Mouse (Mus musculus) ES-E14 (cell line): ENCODE measurements around the gene Tmem108. TPM values are rescaled to one million over a fixed set of nuclear protein-coding genes. Genes with fewer than 3 reads are reported as not detected.

Experiments used
- DNase-seq: peaks from one replicate; pipeline ENCODE4 v3.0.0-alpha.2; 2013; ENCODE audit warnings: low read depth, low spot score
- H3K27ac ChIP-seq: 2 replicates; pipeline ENCODE4 v1.5.1; 2012; ENCODE audit warnings: low read depth, mild to moderate bottlenecking, low read length, moderate library complexity, mixed read lengths; ENCODE audit not compliant: poor library complexity, insufficient read depth, severe bottlenecking
- H3K36me3 ChIP-seq: 2 replicates; pipeline ENCODE4 v1.6.1; 2012; ENCODE audit warnings: mild to moderate bottlenecking, low read length, moderate library complexity, mixed read lengths; ENCODE audit not compliant: control insufficient read depth, poor library complexity, insufficient read depth, severe bottlenecking
- H3K4me1 ChIP-seq, 2 experiments: fragments of 150-350 bp in 1 of 2; sonication (generic) in 1 of 2; 2 replicates each; pipeline ENCODE4 v1.6.1; 2012; ENCODE audit warnings: low read length in 2 of 2, mild to moderate bottlenecking in 1 of 2, mixed read lengths in 1 of 2; ENCODE audit not compliant: control insufficient read depth in 2 of 2, insufficient read depth in 2 of 2, poor library complexity in 1 of 2
- H3K4me3 ChIP-seq, 2 experiments: fragments of 150-350 bp in 1 of 2; sonication (generic) in 1 of 2; 2 replicates each; pipeline ENCODE4 v1.5.1; 2012; ENCODE audit warnings: low read length in 2 of 2, low read depth in 1 of 2, mild to moderate bottlenecking in 1 of 2, mixed read lengths in 1 of 2; ENCODE audit not compliant: insufficient read depth in 1 of 2, poor library complexity in 1 of 2, severe bottlenecking in 1 of 2
- H3K9ac ChIP-seq: 2 replicates; pipeline ENCODE4 v1.6.1; 2012; ENCODE audit warnings: low read depth, mild to moderate bottlenecking, low read length, mixed read lengths; ENCODE audit not compliant: poor library complexity, insufficient read depth, severe bottlenecking
- H3K9me3 ChIP-seq: fragments of 150-350 bp; sonication (generic); 2 replicates; pipeline ENCODE4 v1.6.1; 2012; ENCODE audit warnings: low read depth, mild to moderate bottlenecking, low read length; ENCODE audit not compliant: control insufficient read depth, insufficient read depth
- CHD2 ChIP-seq: IDR thresholded peaks from 2 replicates; pipeline ENCODE4 v1.6.1; 2014; ENCODE audit warnings: mild to moderate bottlenecking, low read depth, low read length, inconsistent platforms
- HCFC1 ChIP-seq: IDR thresholded peaks from 2 replicates; pipeline ENCODE4 v1.6.1; 2012; ENCODE audit warnings: low read length, inconsistent platforms, borderline replicate concordance; ENCODE audit not compliant: insufficient read depth
- MAFK ChIP-seq: IDR thresholded peaks from 2 replicates; pipeline ENCODE4 v1.6.1; 2014; ENCODE audit warnings: mild to moderate bottlenecking, low read depth, low read length, inconsistent platforms; ENCODE audit not compliant: insufficient read depth
- ZC3H11A ChIP-seq: IDR thresholded peaks from 2 replicates; pipeline ENCODE4 v1.6.1; 2012; ENCODE audit warnings: low read depth, mild to moderate bottlenecking, inconsistent platforms, low read length, borderline replicate concordance
- ZNF384 ChIP-seq: IDR thresholded peaks from 2 replicates; pipeline ENCODE4 v1.6.1; 2012; ENCODE audit warnings: low read depth, low read length, inconsistent platforms
- in situ Hi-C, 2 experiments: fragments of 600-800 bp; cut with MboI; formaldehyde crosslinking; loops; one replicate each; pipeline ENCODE4 v1.15.1; 2025; ENCODE audit warnings: low sequenced_read_pairs in 2 of 2, inconsistent platforms in 1 of 2; ENCODE audit not compliant: unreplicated experiment in 2 of 2
- total RNA-seq: library from RNA; depleted of rRNA; stranded (reverse); fragments of 300-350 nt; gene quantifications from 2 replicates; pipeline ENCODE4 v1.2.3, GENCODE M21; 2012; rRNA removed

The Tmem108 gene
- total RNA-seq, 1 experiment = 3.1 TPM

GRCm38 (mm10) chr9:103443824-103444185, 317.8 kb downstream of the Tmem108 start:
- Histone ChIP-seq H3K9ac (no peak overlapping the region), H3K4me1 (no peaks in the 10 kb centered on the region), H3K36me3 (no peaks in the 10 kb centered on the region), H3K9me3 (no peaks in the 10 kb centered on the region), H3K27ac (no peak overlapping the region), H3K4me3 (no peak overlapping the region)
- no peak for DNase-seq
- in situ Hi-C loops = no loop called here
- no peak for TF ChIP-seq CHD2
- TF ChIP-seq ZC3H11A = no peak
- no peak for TF ChIP-seq HCFC1
- TF ChIP-seq ZNF384 = no peak
- no peak for TF ChIP-seq MAFK

DNA sequence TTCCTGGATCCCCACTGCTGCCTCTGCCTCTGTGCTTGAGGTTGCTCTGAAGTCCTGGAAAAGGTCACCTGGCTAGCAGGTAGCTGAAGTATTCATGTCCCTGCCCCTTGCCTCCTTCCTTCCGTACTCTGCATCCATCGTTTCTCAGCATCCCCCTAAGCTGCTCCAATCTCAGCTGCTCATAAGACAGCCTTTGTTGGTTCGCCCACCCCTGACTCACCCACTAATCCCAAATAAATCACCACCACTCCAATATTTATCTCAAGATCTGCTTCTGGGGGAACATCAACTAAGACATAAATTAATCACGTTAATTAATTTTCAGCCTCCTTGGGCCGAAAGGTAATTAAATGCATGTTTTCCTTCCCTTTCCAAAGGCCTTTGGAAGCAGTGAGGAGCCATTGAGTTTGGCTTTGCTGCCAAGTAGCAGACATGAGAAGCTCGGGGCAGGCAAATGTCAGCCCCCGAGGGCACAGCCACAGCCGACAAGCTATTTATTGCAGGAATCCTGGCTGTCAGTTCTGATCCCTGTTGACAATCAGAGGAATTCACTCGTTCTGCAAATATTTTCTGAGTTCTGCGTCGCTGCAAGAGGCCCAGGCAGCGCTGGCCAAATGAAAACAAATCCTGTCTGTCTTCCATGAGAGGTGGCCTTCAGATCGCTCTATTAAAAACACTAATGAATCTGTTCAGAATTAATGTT, 318.4 kb downstream of the Tmem108 start:
- no peak overlapping the region for H3K9ac ChIP-seq
- H3K36me3 ChIP-seq = no peaks in the 10 kb centered on the region
- no peaks in the 10 kb centered on the region for H3K9me3 ChIP-seq
- H3K27ac ChIP-seq = no peak overlapping the region; the same call in 1 of the 2 replicates
- no peak overlapping the region for H3K4me3 ChIP-seq
- in situ Hi-C loops = no loop called here
- no peaks in the 10 kb centered on the region for H3K4me1 ChIP-seq
- TF ChIP-seq ZC3H11A (no peak), ZNF384 (no peak), CHD2 (no peak), HCFC1 (no peak), MAFK (no peak)
- no peak for DNase-seq

DNA sequence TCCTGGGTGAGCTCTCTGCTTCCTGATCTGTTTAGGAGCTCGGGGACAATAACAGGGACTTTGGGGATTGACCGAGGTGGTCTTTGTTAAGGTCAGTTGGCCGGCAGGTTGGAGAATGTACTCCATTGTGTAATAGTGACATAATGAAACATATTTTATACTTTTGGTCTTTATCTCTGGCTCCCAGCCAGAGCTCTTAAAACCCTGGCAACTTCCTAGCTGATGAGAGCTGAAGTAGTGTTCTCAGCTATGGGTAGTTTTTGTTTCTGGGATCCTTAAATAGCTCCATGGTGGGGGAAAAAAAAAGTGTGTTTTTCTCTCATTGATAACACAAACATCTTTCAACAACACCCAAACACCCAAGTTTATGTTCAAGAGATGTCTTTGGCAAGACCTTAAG, 321.0 kb downstream of the Tmem108 start:
- TF ChIP-seq MAFK (no peak), ZNF384 (no peak), ZC3H11A (no peak), HCFC1 (no peak), CHD2 (no peak)
- no peaks in the 10 kb centered on the region for H3K36me3 ChIP-seq
- no peak overlapping the region for H3K9ac ChIP-seq
- no peak overlapping the region for H3K4me3 ChIP-seq
- DNase-seq = no peak
- in situ Hi-C loops = no loop called here
- no peaks in the 10 kb centered on the region for H3K4me1 ChIP-seq
- no peaks in the 10 kb centered on the region for H3K9me3 ChIP-seq
- no peak overlapping the region for H3K27ac ChIP-seq

- Histone ChIP-seq H3K27ac (no peak overlapping the region), H3K36me3 (no peaks in the 10 kb centered on the region), H3K9ac (no peak overlapping the region), H3K4me1 (no peaks in the 10 kb centered on the region), H3K9me3 (no peaks in the 10 kb centered on the region), H3K4me3 (no peak overlapping the region)
- DNase-seq = no peak
- in situ Hi-C loops = no loop called here
- TF ChIP-seq ZNF384 = no peak
- TF ChIP-seq MAFK = no peak
- TF ChIP-seq ZC3H11A = no peak
- TF ChIP-seq CHD2 = no peak
- TF ChIP-seq HCFC1 = no peak
Measured at GRCm38 (mm10) chr9:103437104-103437503, 324.5 kb downstream of the Tmem108 start.

DNA sequence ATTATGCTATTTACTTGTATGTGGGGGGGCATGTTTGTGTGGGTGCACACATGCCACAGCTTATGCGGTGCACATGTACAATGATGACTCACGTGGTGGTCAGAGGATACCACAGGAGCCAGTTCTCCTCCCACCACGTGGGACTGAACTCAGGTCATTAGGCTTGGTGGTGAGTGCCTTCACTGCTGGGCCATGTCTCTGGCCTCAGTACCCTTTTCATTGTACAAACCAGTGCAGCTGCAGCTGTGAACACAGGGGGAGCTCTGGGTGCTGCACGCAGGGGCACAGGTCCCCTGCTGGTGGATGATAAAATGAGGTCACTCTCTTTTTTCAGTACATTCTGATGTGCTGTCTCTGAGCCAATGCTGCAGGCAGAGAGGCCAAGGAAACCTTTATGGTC, 327.5 kb downstream of the Tmem108 start:
- Histone ChIP-seq H3K27ac (no peak overlapping the region), H3K4me1 (no peaks in the 10 kb centered on the region), H3K9me3 (no peaks in the 10 kb centered on the region), H3K4me3 (no peak overlapping the region), H3K9ac (no peak overlapping the region), H3K36me3 (no peaks in the 10 kb centered on the region)
- DNase-seq = no peak
- TF ChIP-seq MAFK (no peak), CHD2 (no peak)
- in situ Hi-C loops = no loop called here

Other genes with a start within 250 kb of the Tmem108 start
- gene Nphp3, start 240.7 kb upstream of the Tmem108 start, total RNA-seq = 6.4 and 7.2 TPM in 2 replicates